Mouse (Mus musculus): ENCODE data around the gene Olfr1404. TPM values are rescaled to one million over a fixed set of nuclear protein-coding genes. Genes with fewer than 3 reads are reported as not detected.

Gene Olfr1404
- not detected in 2 replicates for polyA plus RNA-seq (2012; ENCODE audit: low replicate concordance)

DNA sequence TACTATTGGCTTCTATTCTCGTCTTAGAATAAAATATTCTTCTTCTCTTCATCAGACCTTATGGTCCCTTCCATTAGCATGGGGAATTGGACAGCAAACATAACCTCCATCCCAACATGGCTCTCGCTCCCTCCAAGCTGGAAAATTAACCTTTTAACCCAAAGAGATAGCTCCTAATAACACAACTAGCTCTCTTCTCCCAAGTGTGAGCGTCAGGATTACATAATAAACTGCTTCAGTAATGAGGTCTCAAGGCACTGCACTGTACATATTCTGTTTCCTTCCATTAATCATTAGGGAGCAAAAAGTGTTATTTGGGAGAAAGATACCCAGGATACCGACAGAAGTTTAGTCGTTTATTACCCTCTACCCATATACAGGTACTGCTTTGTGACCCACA lies at the start of gene Olfr1404:
Olfr1404 (plus strand) TSS at position 301 of the 400 bp plus-strand sequence.

GRCm38 (mm10) chr1:173190540-173190939 lies 21.7 kb upstream of the Olfr1404 start, which contains the start of gene Olfr1406:
Gene Olfr1406 (minus strand): TSS chr1:173190640.

DNA sequence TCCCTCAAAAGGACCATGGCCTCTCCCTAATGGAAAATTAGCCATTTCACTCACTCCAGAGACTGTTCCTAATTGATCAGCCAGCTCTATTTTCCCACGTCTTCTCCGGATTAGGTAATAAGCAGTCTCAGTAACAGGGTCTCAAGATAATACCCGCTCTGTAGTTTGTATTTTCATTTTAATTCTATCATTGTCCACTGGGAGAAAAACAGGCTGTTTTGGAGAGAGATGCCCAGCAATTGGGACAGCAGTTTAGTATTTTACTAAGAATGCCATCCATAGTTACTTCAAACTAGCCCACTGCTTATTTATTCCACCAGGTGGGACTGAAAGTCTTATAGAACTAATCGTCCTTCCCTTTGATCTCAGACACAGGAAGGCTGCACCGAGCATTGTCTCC lies 14.7 kb upstream of the Olfr1404 start, which contains the start of gene Olfr218:
Olfr218 (plus strand) TSS at position 301 of the 400 bp plus-strand sequence.

GRCm38 (mm10) chr1:173227081-173227480 lies 14.9 kb downstream of the Olfr1404 start, which contains the start of gene Fcer1a:
Gene Fcer1a (minus strand): TSS chr1:173227214.

DNA sequence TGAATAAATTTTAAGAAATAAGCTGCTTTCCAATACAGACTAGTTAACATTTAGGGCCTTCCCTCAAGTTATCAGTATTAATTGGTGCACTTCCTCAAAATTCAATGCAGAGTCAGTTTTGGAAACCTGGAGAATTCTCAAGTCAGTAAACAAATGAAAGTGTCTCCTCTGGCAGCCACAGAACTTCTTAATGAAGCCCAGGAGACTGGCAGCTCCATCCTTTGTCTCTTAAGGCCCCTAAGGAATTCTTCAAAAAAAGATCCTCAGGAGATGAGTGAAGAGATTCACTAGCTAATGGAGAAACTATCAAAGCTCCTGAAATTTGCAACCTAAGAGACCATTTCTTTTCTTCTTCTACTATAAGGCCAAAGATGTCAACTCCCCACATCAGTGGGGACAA lies 53.5 kb downstream of the Olfr1404 start, which contains the start of gene Olfr418:
Olfr418 (plus strand) TSS at position 301 of the 400 bp plus-strand sequence.

Other genes with a start within 250 kb of the Olfr1404 start
- gene Olfr1408, start 75.0 kb upstream of the Olfr1404 start, polyA plus RNA-seq (2012; ENCODE audit: low replicate concordance) = not detected in 2 replicates
- gene Olfr1406, start 21.8 kb upstream of the Olfr1404 start, polyA plus RNA-seq (2012; ENCODE audit: low replicate concordance) = not detected in 2 replicates
- not detected in 2 replicates for gene Olfr218, start 14.6 kb upstream of the Olfr1404 start, polyA plus RNA-seq (2012; ENCODE audit: low replicate concordance)
- not detected in 2 replicates for gene Fcer1a, start 14.8 kb downstream of the Olfr1404 start, polyA plus RNA-seq (2012; ENCODE audit: low replicate concordance)
- 0.05 TPM in 1 of 2 replicates, not detected in the other for gene Olfr418, start 53.6 kb downstream of the Olfr1404 start, polyA plus RNA-seq (2012; ENCODE audit: low replicate concordance)
- not detected in 2 replicates for gene Mptx2, start 65.4 kb downstream of the Olfr1404 start, polyA plus RNA-seq (2012; ENCODE audit: low replicate concordance)
- 2.0 and 3.2 TPM in 2 replicates for gene Ackr1, start 121.4 kb downstream of the Olfr1404 start, polyA plus RNA-seq (2012; ENCODE audit: low replicate concordance)
- gene Aim2, start 138.5 kb downstream of the Olfr1404 start, polyA plus RNA-seq (2012; ENCODE audit: low replicate concordance) = 1.8 and 1.9 TPM in 2 replicates
- gene Cadm3, start 155.3 kb downstream of the Olfr1404 start, polyA plus RNA-seq (2012; ENCODE audit: low replicate concordance) = 0.29 and 0.64 TPM in 2 replicates

All from leukemia stem cell, adult 10-12 weeks (primary cell).